Mouse (Mus musculus) common myeloid progenitor, adult 5-6 weeks (primary cell): ENCODE measurements at regions not wholly inside any gene's neighbourhood (a gene's known extent, or its start where the extent isn't known, plus 50 kb on each side); places are given as distances from the start of the nearest gene placed in this dataset.
A peak's percentile ranks its signal among the peaks of the same experiment; 100 is the strongest.

Source experiments
- ATAC-seq: replicated peaks from 2 replicates; pipeline ENCODE4 v1.8.0; 2016; ENCODE audit warnings: low read depth, mild to moderate bottlenecking, moderate TSS enrichment, inconsistent platforms; ENCODE audit not compliant: poor library complexity, severe bottlenecking

GRCm38 (mm10) chr2:180404168-180404567 is 51.9 kb upstream of the Slco4a1 start:
- ATAC-seq: no peak

- no peak for ATAC-seq
These were observed 52.4 kb upstream of the Slco4a1 start for GRCm38 (mm10) chr2:180403621-180404020.

- no peak for ATAC-seq
These were observed 53.1 kb upstream of the Slco4a1 start for GRCm38 (mm10) chr2:180402851-180403459.

GRCm38 (mm10) chr2:180402433-180402832 is 53.6 kb upstream of the Slco4a1 start:
- no peak for ATAC-seq

GRCm38 (mm10) chr2:180401409-180402391 is 54.3 kb upstream of the Slco4a1 start:
- no peak for ATAC-seq

GRCm38 (mm10) chr2:180400514-180401019 is 55.5 kb upstream of the Slco4a1 start:
- no peak for ATAC-seq

- ATAC-seq: 0 out of 2 replicates have a peak, but pooled peaks have one; percentile 45
These were observed 56.2 kb upstream of the Slco4a1 start for GRCm38 (mm10) chr2:180399651-180400513.

GRCm38 (mm10) chr2:180398851-180399447 is 57.1 kb upstream of the Slco4a1 start:
- ATAC-seq: no peak

- no peak for ATAC-seq
These were observed 57.6 kb upstream of the Slco4a1 start for GRCm38 (mm10) chr2:180398481-180398754.

- no peak for ATAC-seq
These were observed 58.1 kb upstream of the Slco4a1 start for GRCm38 (mm10) chr2:180397723-180398480.

- ATAC-seq: no peak
These were observed 59.2 kb upstream of the Slco4a1 start for GRCm38 (mm10) chr2:180396664-180397377.

- ATAC-seq: no peak
These were observed 59.8 kb upstream of the Slco4a1 start for GRCm38 (mm10) chr2:180396211-180396610.

- no peak for ATAC-seq
These were observed 60.6 kb upstream of the Slco4a1 start for GRCm38 (mm10) chr2:180395279-180396034.

GRCm38 (mm10) chr2:180392846-180393700 is 58.6 kb upstream of the Gata5 start:
- no peak for ATAC-seq

- no peak for ATAC-seq
These were observed 57.8 kb upstream of the Gata5 start for GRCm38 (mm10) chr2:180392298-180392697.

- ATAC-seq: no peak
These were observed 56.9 kb upstream of the Gata5 start for GRCm38 (mm10) chr2:180391349-180391748.
